Mouse (Mus musculus) liver, embryonic 14.5 days (tissue): Measurements from ENCODE around the gene Sos1. TPM values are rescaled to one million over a fixed set of nuclear protein-coding genes. Genes with fewer than 3 reads are reported as not detected.

Experiments used
- ATAC-seq: fragments of 200-750 bp; cut with Nextera tagmentation; 2 replicates; pipeline ENCODE4 v1.8.0; 2017; ENCODE audit warnings: moderate number of reproducible peaks, mild to moderate bottlenecking, moderate library complexity; ENCODE audit not compliant: insufficient read depth
- DNase-seq, 3 experiments: peaks; one replicate each; pipeline ENCODE4 v3.0.0-alpha.2; 2012 to 2013; ENCODE audit warnings: low read depth in 3 of 3, low spot score in 3 of 3
- H3K27ac ChIP-seq: fragments of 300-500 bp; sonication (generic); 2 replicates; pipeline ENCODE4 v1.5.1; 2014; ENCODE audit warnings: moderate library complexity, mild to moderate bottlenecking, control low read depth, inconsistent platforms
- H3K27me3 ChIP-seq: fragments of 300-500 bp; sonication (generic); 2 replicates; pipeline ENCODE4 v1.6.1; 2014; ENCODE audit warnings: mild to moderate bottlenecking, low read length, moderate library complexity; ENCODE audit not compliant: control insufficient read depth, insufficient read depth
- H3K36me3 ChIP-seq: fragments of 300-500 bp; sonication (generic); replicated peaks from 2 replicates; pipeline ENCODE4 v1.6.1; 2014; ENCODE audit warnings: low read depth; ENCODE audit not compliant: control insufficient read depth, insufficient read depth
- H3K4me1 ChIP-seq, 2 experiments: fragments of 200-500 bp in 1 of 2; fragments of 300-500 bp in 1 of 2; sonication (generic) in 1 of 2; replicated peaks; 2 replicates each; pipeline ENCODE4 v1.6.1; 2012 to 2014; ENCODE audit warnings: antibody characterized with exemption in 1 of 2, inconsistent platforms in 1 of 2, low read length in 1 of 2; ENCODE audit not compliant: control insufficient read depth in 2 of 2, insufficient read depth in 2 of 2
- H3K4me2 ChIP-seq: fragments of 300-500 bp; sonication (generic); 2 replicates; pipeline ENCODE4 v1.6.1; 2014; ENCODE audit warnings: low read depth, mild to moderate bottlenecking, control low read depth, moderate library complexity
- H3K4me3 ChIP-seq, 2 experiments: fragments of 200-500 bp in 1 of 2; fragments of 300-500 bp in 1 of 2; sonication (generic) in 1 of 2; 2 replicates each; pipeline ENCODE4 v1.5.1; 2012 to 2014; ENCODE audit warnings: low read depth in 2 of 2, low read length in 2 of 2, mild to moderate bottlenecking in 2 of 2, control low read depth in 1 of 2, inconsistent platforms in 1 of 2, moderate library complexity in 1 of 2; ENCODE audit not compliant: insufficient read depth in 1 of 2
- H3K9ac ChIP-seq: fragments of 300-500 bp; sonication (generic); replicated peaks from 2 replicates; pipeline ENCODE4 v1.6.1; 2014; ENCODE audit warnings: mild to moderate bottlenecking, control low read depth, moderate library complexity
- H3K9me3 ChIP-seq: fragments of 300-500 bp; sonication (generic); 2 replicates; pipeline ENCODE4 v1.6.1; 2016; ENCODE audit warnings: low read length, mixed read lengths; ENCODE audit not compliant: control insufficient read depth
- CTCF ChIP-seq: IDR thresholded peaks from 2 replicates; pipeline ENCODE4 v1.5.1; 2016; ENCODE audit warnings: antibody characterized with exemption, low read depth, control low read depth
- EP300 ChIP-seq: IDR thresholded peaks from 2 replicates; pipeline ENCODE4 v1.6.1; 2016; ENCODE audit warnings: antibody characterized with exemption, low read depth
- WGBS: fragments of 180-500 bp; shearing (Covaris S2); extraction: QIAGEN DNeasy Blood & Tissue Kit; methylation state at CpG from one replicate; pipeline ENCODE4 v1.1.7; 2014; ENCODE audit not compliant: insufficient replicate concordance; 5-methylcytosine and 5-hydroxymethylcytosine counted together
- polyA plus RNA-seq, 2 experiments: library from polyadenylated mRNA; depleted of rRNA in 1 of 2; stranded (reverse) in 1 of 2; unstranded in 1 of 2; fragments of >200 nt; fragmentation: Nextera tagmentation in 1 of 2; extraction: Ambion mirVana in 1 of 2; gene quantifications; 2 replicates each; pipeline versions ENCODE4 v1.2.1 to v1.2.3; 2012 to 2014

The Sos1 gene
- polyA plus RNA-seq, 2 experiments: 1.3 to 1.7 TPM

DNA sequence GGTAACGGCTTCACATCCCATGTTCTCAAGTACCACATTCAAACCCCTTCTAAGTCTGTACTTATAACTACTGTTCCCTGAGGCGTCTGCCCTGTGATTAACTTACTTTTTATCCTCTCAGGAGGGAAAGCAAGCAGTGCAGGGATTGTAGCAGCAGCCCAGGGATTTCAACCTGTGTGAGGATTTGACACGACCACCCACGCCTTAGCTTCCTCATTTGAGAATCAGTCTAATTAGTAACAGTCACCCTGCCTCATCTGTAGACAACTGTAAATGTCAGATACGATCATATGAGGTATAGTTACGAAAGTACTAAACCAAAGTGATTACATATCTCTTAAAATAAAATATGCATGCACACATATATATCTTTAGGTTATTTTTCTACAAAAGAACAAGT, 15.9 kb upstream of the Sos1 start:
- no peak overlapping the region for H3K4me2 ChIP-seq
- no peaks in the 10 kb centered on the region for H3K27me3 ChIP-seq
- peaks cover 0 to 8% of the 10 kb centered on the region in 2 experiments; a peak in 3 of 4 replicates for H3K4me1 ChIP-seq

DNA sequence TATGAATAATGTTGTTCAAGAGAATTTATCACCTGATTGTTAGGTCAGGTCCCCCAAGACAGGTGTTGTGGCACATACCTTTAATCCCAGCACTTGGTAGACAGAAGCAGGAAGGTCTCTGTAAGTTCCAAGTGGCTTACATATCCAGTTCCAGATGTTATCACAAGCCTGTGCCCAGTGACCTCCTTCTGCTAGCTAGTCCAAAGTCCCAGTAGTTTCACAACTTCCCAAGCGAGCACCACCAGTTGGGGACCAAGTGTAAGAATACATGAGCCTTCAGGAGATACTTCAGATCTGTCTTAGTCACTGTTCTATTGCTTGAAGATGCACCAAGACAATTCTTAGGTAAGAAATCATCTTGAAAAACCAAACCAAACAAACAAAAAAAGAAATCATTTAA, 13.6 kb upstream of the Sos1 start:
- Histone ChIP-seq H3K36me3 (no peaks in the 10 kb centered on the region), H3K27ac (no peak overlapping the region), H3K27me3 (no peaks in the 10 kb centered on the region), H3K9me3 (no peaks in the 10 kb centered on the region), H3K4me2 (no peak overlapping the region), H3K4me1 (no peaks in the 10 kb centered on the region), H3K9ac (no peak overlapping the region), H3K4me3 (no peak overlapping the region)
- WGBS: 50% methylated on average over 1 of the region's 1 CpGs
- no peak for DNase-seq
- TF ChIP-seq CTCF (no peak), EP300 (no peak)
- no peak for ATAC-seq

More for the DNA sequence above, 15.9 kb upstream of the Sos1 start:
- Histone ChIP-seq H3K27ac (no peak overlapping the region), H3K4me3 (no peak overlapping the region), H3K36me3 (no peaks in the 10 kb centered on the region), H3K9ac (no peak overlapping the region), H3K9me3 (no peaks in the 10 kb centered on the region)
- no peak for TF ChIP-seq CTCF
- no peak for TF ChIP-seq EP300
- DNase-seq (no peak), ATAC-seq (no peak)
- WGBS: 60% methylated on average over 6 of the region's 6 CpGs

DNA sequence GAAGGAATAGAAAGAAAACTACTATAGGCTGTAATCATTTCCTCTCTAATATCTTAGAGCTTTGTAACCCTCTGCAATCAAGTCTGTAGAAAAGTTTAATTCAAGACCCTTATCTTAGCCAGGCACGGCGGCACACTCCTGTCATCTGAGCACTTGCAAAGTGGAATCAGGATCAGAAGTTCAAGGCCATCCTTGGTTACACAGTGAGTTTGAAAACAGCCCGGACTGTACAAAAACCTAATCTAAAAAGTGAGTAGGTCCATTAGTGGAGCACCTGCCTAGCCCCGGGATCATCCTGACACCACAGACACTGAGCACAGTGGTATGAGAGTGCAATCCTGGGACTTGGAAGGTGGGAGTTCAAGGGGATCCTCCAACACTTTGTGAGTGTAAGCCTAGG, 12.6 kb upstream of the Sos1 start:
- DNase-seq: no peak
- H3K9ac ChIP-seq: no peak overlapping the region
- no peaks in the 10 kb centered on the region for H3K27me3 ChIP-seq
- H3K4me1 ChIP-seq: no peaks in the 10 kb centered on the region
- H3K36me3 ChIP-seq: no peaks in the 10 kb centered on the region
- TF ChIP-seq EP300: no peak
- TF ChIP-seq CTCF: no peak
- 61% methylated on average over 4 of the region's 4 CpGs for WGBS
- H3K4me2 ChIP-seq: no peak overlapping the region
- H3K27ac ChIP-seq: no peak overlapping the region
- no peak for ATAC-seq
- no peak overlapping the region for H3K4me3 ChIP-seq
- no peaks in the 10 kb centered on the region for H3K9me3 ChIP-seq

DNA sequence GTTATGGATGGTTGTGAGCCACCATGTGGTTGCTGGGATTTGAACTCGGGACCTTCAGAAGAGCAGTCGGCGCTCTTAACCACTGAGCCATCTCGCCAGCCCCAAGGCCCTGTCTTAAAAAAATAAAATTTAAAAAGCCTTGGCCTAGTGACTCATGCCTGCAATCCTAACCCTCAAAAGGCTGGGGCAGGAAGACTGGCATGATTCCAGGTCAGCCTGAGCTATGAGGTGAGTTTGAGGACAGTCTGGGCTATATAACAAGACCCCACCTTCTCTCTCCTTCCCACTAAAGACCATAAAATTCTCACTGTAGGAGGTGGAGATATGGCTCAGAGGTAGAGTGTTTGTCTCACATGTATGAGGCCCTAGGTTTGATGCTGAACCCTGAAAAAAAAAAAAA, 12.0 kb upstream of the Sos1 start:
- 74% methylated on average over 4 of the region's 4 CpGs for WGBS
- Histone ChIP-seq H3K27ac (no peak overlapping the region), H3K4me3 (no peak overlapping the region), H3K4me1 (no peaks in the 10 kb centered on the region), H3K36me3 (no peaks in the 10 kb centered on the region), H3K9me3 (no peaks in the 10 kb centered on the region), H3K9ac (no peak overlapping the region), H3K27me3 (no peaks in the 10 kb centered on the region), H3K4me2 (no peak overlapping the region)
- no peak for ATAC-seq
- TF ChIP-seq EP300: no peak
- no peak for TF ChIP-seq CTCF
- DNase-seq: no peak

DNA sequence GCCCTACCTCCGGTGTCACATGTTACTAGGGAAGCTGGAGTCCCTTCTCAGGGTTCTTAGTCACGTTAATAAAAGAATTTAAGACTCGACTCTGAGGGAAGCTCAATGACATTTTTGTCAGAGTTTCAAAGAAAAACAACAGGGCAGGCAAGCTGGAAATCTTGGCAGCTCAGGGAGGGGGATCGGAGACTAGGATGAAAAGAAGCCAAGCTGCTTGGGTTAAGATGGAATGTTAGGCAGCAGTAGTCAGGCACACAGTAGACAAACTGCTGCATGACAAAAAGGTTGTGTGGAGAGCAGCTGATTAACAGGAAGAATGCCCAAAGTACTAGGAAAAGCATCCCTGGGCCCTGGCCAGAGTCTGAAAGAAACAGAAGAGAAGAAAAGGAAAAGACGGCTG, 9.9 kb upstream of the Sos1 start:
- Histone ChIP-seq H3K4me3 (no peak overlapping the region), H3K9me3 (no peaks in the 10 kb centered on the region), H3K36me3 (no peaks in the 10 kb centered on the region), H3K9ac (no peak overlapping the region), H3K4me2 (no peak overlapping the region), H3K27me3 (no peaks in the 10 kb centered on the region), H3K27ac (no peak overlapping the region), H3K4me1 (no peaks in the 10 kb centered on the region)
- no peak for TF ChIP-seq EP300
- TF ChIP-seq CTCF: no peak
- DNase-seq: no peak
- no peak for ATAC-seq
- WGBS: 64% methylated on average over 5 of the region's 5 CpGs
